Mouse (Mus musculus): Measurements from ENCODE around the gene St6gal1. TPM values are rescaled to one million over a fixed set of nuclear protein-coding genes. Genes with fewer than 3 reads are reported as not detected.

St6gal1 gene
- polyA plus RNA-seq, 1 experiment from 2014 or later = 21.1 TPM

DNA sequence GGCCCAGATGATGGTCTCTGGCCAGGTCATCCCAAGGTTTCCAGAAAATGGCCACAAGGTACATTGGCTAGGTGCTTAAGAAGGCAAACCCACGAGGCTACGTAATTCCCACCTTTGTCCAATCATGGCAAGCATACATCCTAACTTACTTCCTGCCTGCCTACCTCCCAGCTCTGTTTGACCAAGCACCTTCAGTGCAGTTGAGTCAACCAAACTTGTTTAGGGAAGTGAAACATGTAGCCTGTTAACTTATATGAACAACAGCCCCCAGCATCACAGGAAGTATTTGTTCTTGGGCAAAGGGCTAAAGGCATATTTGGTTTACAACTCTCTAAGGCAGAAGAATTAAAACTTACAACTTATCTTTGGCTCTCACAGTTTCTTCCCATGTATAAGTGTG lies 38.7 kb upstream of the St6gal1 start:
- WGBS (ENCODE audit: insufficient replicate concordance) = 59% methylated on average over 2 of the region's 2 CpGs
- H3K9me3 ChIP-seq (replicated peaks; ENCODE audit: control insufficient read depth, low read length) = no peaks in the 10 kb centered on the region
- H3K27me3 ChIP-seq (ENCODE audit: control insufficient read depth, insufficient read depth, low read depth, low read length) = no peaks in the 10 kb centered on the region
- H3K36me3 ChIP-seq (ENCODE audit: control insufficient read depth, insufficient read depth) = no peaks in the 10 kb centered on the region
- H3K4me3 ChIP-seq (ENCODE audit: low read depth, low read length) = no peak overlapping the region
- no peak overlapping the region for H3K4me2 ChIP-seq (ENCODE audit: low read depth, low read length)
- no peak overlapping the region for H3K9ac ChIP-seq (ENCODE audit: low read depth, low read length)
- H3K27ac ChIP-seq (ENCODE audit: low read length) = no peak overlapping the region
- no peak for ATAC-seq (ENCODE audit: low read depth)
- H3K4me1 ChIP-seq (ENCODE audit: control insufficient read depth, low read depth, low read length) = no peaks in the 10 kb centered on the region

DNA sequence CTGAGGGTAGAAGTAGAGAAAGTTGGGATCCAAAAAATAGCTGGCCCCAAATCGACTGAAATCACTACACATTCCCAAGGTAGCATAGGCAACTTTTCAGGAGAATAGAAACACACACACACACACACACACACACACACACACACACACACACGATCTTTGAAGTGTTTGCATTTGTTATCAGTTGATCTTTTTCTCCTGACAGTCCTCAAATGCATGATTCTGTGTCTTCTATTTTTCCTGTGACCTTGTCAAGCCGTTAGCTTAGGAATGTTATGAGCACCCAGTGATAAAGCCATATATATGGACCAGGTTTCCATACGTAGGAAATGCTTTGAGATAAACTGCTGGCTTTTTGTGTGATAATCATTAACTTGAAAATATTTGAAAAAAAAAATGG lies 38.1 kb upstream of the St6gal1 start:
- no peak overlapping the region for H3K4me2 ChIP-seq (ENCODE audit: low read depth, low read length)
- H3K27ac ChIP-seq (ENCODE audit: low read length) = no peak overlapping the region
- no peaks in the 10 kb centered on the region for H3K27me3 ChIP-seq (ENCODE audit: control insufficient read depth, insufficient read depth, low read depth, low read length)
- H3K9ac ChIP-seq (ENCODE audit: low read depth, low read length) = no peak overlapping the region
- no peaks in the 10 kb centered on the region for H3K36me3 ChIP-seq (ENCODE audit: control insufficient read depth, insufficient read depth)
- 42% methylated on average over 4 of the region's 4 CpGs for WGBS (ENCODE audit: insufficient replicate concordance)
- no peak for ATAC-seq (ENCODE audit: low read depth)
- no peaks in the 10 kb centered on the region for H3K9me3 ChIP-seq (replicated peaks; ENCODE audit: control insufficient read depth, low read length)
- no peak overlapping the region for H3K4me3 ChIP-seq (ENCODE audit: low read depth, low read length)
- H3K4me1 ChIP-seq (ENCODE audit: control insufficient read depth, low read depth, low read length) = no peaks in the 10 kb centered on the region

GRCm38 (mm10) chr16:23187983-23188382 lies 36.6 kb upstream of the St6gal1 start:
- Histone ChIP-seq H3K27me3 (ENCODE audit: control insufficient read depth, insufficient read depth, low read depth, low read length) (no peaks in the 10 kb centered on the region), H3K4me2 (ENCODE audit: low read depth, low read length) (no peak overlapping the region), H3K36me3 (ENCODE audit: control insufficient read depth, insufficient read depth) (no peaks in the 10 kb centered on the region), H3K27ac (ENCODE audit: low read length) (no peak overlapping the region), H3K4me3 (ENCODE audit: low read depth, low read length) (no peak overlapping the region), H3K9ac (ENCODE audit: low read depth, low read length) (no peak overlapping the region), H3K9me3 (replicated peaks; ENCODE audit: control insufficient read depth, low read length) (no peaks in the 10 kb centered on the region), H3K4me1 (ENCODE audit: control insufficient read depth, low read depth, low read length) (no peaks in the 10 kb centered on the region)
- ATAC-seq (ENCODE audit: low read depth) = no peak
- 52% methylated on average over 7 of the region's 7 CpGs for WGBS (ENCODE audit: insufficient replicate concordance)

GRCm38 (mm10) chr16:23189612-23190011 lies 34.9 kb upstream of the St6gal1 start:
- Histone ChIP-seq H3K4me2 (ENCODE audit: low read depth, low read length) (no peak overlapping the region), H3K36me3 (ENCODE audit: control insufficient read depth, insufficient read depth) (no peaks in the 10 kb centered on the region), H3K27me3 (ENCODE audit: control insufficient read depth, insufficient read depth, low read depth, low read length) (no peaks in the 10 kb centered on the region), H3K4me1 (ENCODE audit: control insufficient read depth, low read depth, low read length) (no peaks in the 10 kb centered on the region), H3K4me3 (ENCODE audit: low read depth, low read length) (no peak overlapping the region), H3K9me3 (replicated peaks; ENCODE audit: control insufficient read depth, low read length) (no peaks in the 10 kb centered on the region), H3K9ac (ENCODE audit: low read depth, low read length) (no peak overlapping the region), H3K27ac (ENCODE audit: low read length) (no peak overlapping the region)
- 41% methylated on average over 1 of the region's 1 CpGs for WGBS (ENCODE audit: insufficient replicate concordance)
- no peak for ATAC-seq (ENCODE audit: low read depth)

- no peaks in the 10 kb centered on the region for H3K9me3 ChIP-seq (replicated peaks; ENCODE audit: control insufficient read depth, low read length)
- H3K9ac ChIP-seq (ENCODE audit: low read depth, low read length) = no peak overlapping the region
- no peak overlapping the region for H3K27ac ChIP-seq (ENCODE audit: low read length)
- H3K4me1 ChIP-seq (ENCODE audit: control insufficient read depth, low read depth, low read length) = no peaks in the 10 kb centered on the region
- H3K4me2 ChIP-seq (ENCODE audit: low read depth, low read length) = no peak overlapping the region
- no peak for ATAC-seq (ENCODE audit: low read depth)
- H3K4me3 ChIP-seq (ENCODE audit: low read depth, low read length) = no peak overlapping the region
- H3K36me3 ChIP-seq (ENCODE audit: control insufficient read depth, insufficient read depth) = no peaks in the 10 kb centered on the region
- H3K27me3 ChIP-seq (ENCODE audit: control insufficient read depth, insufficient read depth, low read depth, low read length) = no peaks in the 10 kb centered on the region
- WGBS (ENCODE audit: insufficient replicate concordance) = 59% methylated on average over 9 of the region's 9 CpGs
Measured at GRCm38 (mm10) chr16:23191560-23192242, 32.8 kb upstream of the St6gal1 start.

DNA sequence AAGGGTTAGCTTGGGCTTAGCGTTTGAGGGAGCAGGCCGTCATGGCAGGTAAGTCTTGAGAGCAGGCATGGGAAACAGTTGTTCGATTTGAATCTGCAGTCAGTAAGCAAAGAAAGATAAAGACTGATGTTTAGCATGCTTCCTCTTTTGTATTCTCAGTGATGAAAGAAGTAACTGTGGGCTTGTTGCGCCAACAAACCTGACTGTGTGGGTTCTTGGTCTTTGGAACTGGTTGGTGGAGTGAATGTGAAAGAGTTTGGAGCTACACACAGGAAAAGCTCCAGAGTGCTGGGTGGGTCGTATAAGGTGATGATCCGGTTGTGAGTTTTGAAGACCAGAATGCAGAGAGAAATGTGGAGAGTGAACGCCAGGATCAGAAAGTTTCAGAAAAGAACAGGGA lies 28.9 kb upstream of the St6gal1 start:
- H3K9ac ChIP-seq (ENCODE audit: low read depth, low read length) = no peak overlapping the region
- no peak overlapping the region for H3K27ac ChIP-seq (ENCODE audit: low read length)
- no peak for ATAC-seq (ENCODE audit: low read depth)
- no peaks in the 10 kb centered on the region for H3K36me3 ChIP-seq (ENCODE audit: control insufficient read depth, insufficient read depth)
- 41% methylated on average over 7 of the region's 7 CpGs for WGBS (ENCODE audit: insufficient replicate concordance)
- H3K27me3 ChIP-seq (ENCODE audit: control insufficient read depth, insufficient read depth, low read depth, low read length) = no peaks in the 10 kb centered on the region
- H3K4me3 ChIP-seq (ENCODE audit: low read depth, low read length) = no peak overlapping the region
- no peaks in the 10 kb centered on the region for H3K4me1 ChIP-seq (ENCODE audit: control insufficient read depth, low read depth, low read length)
- H3K4me2 ChIP-seq (ENCODE audit: low read depth, low read length) = no peak overlapping the region
- H3K9me3 ChIP-seq (replicated peaks; ENCODE audit: control insufficient read depth, low read length) = no peaks in the 10 kb centered on the region

GRCm38 (mm10) chr16:23196296-23196695 lies 28.2 kb upstream of the St6gal1 start:
- Histone ChIP-seq H3K27ac (ENCODE audit: low read length) (no peak overlapping the region), H3K4me3 (ENCODE audit: low read depth, low read length) (no peak overlapping the region), H3K4me2 (ENCODE audit: low read depth, low read length) (no peak overlapping the region), H3K9ac (ENCODE audit: low read depth, low read length) (no peak overlapping the region), H3K27me3 (ENCODE audit: control insufficient read depth, insufficient read depth, low read depth, low read length) (no peaks in the 10 kb centered on the region), H3K4me1 (ENCODE audit: control insufficient read depth, low read depth, low read length) (no peaks in the 10 kb centered on the region), H3K9me3 (replicated peaks; ENCODE audit: control insufficient read depth, low read length) (no peaks in the 10 kb centered on the region), H3K36me3 (ENCODE audit: control insufficient read depth, insufficient read depth) (no peaks in the 10 kb centered on the region)
- ATAC-seq (ENCODE audit: low read depth) = no peak

DNA sequence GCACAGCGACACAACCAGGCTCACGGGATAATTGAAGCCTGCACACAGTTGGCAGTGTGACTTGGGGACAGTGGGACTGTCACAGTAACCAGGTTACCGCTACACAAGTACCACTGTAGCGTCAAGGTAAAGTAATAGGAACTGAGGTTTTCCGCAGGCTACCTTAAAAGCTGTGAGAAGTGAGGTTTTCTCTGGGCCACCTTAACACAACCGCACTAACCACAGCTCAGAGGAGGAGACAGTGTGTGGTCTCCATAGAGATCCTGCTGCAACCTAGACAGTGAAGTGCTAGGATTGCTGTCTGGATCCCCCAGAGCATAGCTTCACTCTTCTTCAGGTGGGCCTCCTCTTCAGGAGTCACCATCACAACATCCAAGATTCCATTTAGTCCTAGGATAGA lies 27.7 kb upstream of the St6gal1 start:
- H3K4me2 ChIP-seq (ENCODE audit: low read depth, low read length) = no peak overlapping the region
- no peak for ATAC-seq (ENCODE audit: low read depth)
- no peaks in the 10 kb centered on the region for H3K4me1 ChIP-seq (ENCODE audit: control insufficient read depth, low read depth, low read length)
- H3K9me3 ChIP-seq (replicated peaks; ENCODE audit: control insufficient read depth, low read length) = no peaks in the 10 kb centered on the region
- no peaks in the 10 kb centered on the region for H3K27me3 ChIP-seq (ENCODE audit: control insufficient read depth, insufficient read depth, low read depth, low read length)
- H3K9ac ChIP-seq (ENCODE audit: low read depth, low read length) = no peak overlapping the region
- 77% methylated on average over 6 of the region's 6 CpGs for WGBS (ENCODE audit: insufficient replicate concordance)
- H3K36me3 ChIP-seq (ENCODE audit: control insufficient read depth, insufficient read depth) = no peaks in the 10 kb centered on the region
- H3K27ac ChIP-seq (ENCODE audit: low read length) = no peak overlapping the region
- H3K4me3 ChIP-seq (ENCODE audit: low read depth, low read length) = no peak overlapping the region

DNA sequence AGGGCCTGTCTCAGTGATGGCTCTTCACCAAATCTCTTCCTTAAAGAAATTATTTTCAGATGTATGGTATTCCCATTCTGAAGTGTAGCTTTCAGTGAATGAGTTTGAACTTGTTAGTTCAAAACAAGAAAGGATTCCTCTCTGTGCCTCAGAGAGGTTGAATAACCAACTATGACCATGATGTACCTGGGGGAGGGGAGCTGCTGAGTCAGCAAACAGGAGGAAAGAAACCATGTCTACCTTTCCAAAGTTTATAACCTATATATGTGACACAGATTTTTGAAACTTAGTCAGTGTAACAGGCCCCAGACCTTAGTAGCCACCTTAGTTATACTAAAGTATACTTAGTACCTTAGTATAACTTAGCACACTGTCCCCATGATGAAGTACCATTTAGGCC lies 23.0 kb upstream of the St6gal1 start:
- H3K4me3 ChIP-seq (ENCODE audit: low read depth, low read length) = no peak overlapping the region
- ATAC-seq (ENCODE audit: low read depth) = no peak
- H3K36me3 ChIP-seq (ENCODE audit: control insufficient read depth, insufficient read depth) = no peaks in the 10 kb centered on the region
- no peaks in the 10 kb centered on the region for H3K4me1 ChIP-seq (ENCODE audit: control insufficient read depth, low read depth, low read length)
- H3K9me3 ChIP-seq (replicated peaks; ENCODE audit: control insufficient read depth, low read length) = no peaks in the 10 kb centered on the region
- H3K4me2 ChIP-seq (ENCODE audit: low read depth, low read length) = no peak overlapping the region
- no peak overlapping the region for H3K27ac ChIP-seq (ENCODE audit: low read length)
- no peaks in the 10 kb centered on the region for H3K27me3 ChIP-seq (ENCODE audit: control insufficient read depth, insufficient read depth, low read depth, low read length)
- no peak overlapping the region for H3K9ac ChIP-seq (ENCODE audit: low read depth, low read length)
